Mouse (Mus musculus) heart, embryonic 10.5 days (tissue): ENCODE results near the gene Arv1. TPM values are rescaled to one million over a fixed set of nuclear protein-coding genes. Genes with fewer than 3 reads are reported as not detected.

Experiments used
- DNase-seq: peaks from one replicate; pipeline ENCODE4 v3.0.0-alpha.2; 2017; ENCODE audit warnings: low spot score
- H3K27ac ChIP-seq: fragments of 300-500 bp; sonication (generic); 2 replicates; pipeline ENCODE4 v1.5.1; 2016; ENCODE audit warnings: mild to moderate bottlenecking
- H3K27me3 ChIP-seq: fragments of 300-500 bp; sonication (generic); 2 replicates; pipeline ENCODE4 v1.6.1; 2016; ENCODE audit warnings: mild to moderate bottlenecking; ENCODE audit not compliant: poor library complexity, insufficient read depth, severe bottlenecking
- H3K36me3 ChIP-seq: fragments of 300-500 bp; sonication (generic); 2 replicates; pipeline ENCODE4 v1.6.1; 2016; ENCODE audit warnings: mild to moderate bottlenecking, moderate library complexity
- H3K4me1 ChIP-seq: fragments of 300-500 bp; sonication (generic); 2 replicates; pipeline ENCODE4 v1.6.1; 2016; ENCODE audit warnings: mild to moderate bottlenecking
- H3K4me3 ChIP-seq: fragments of 300-500 bp; sonication (generic); 2 replicates; pipeline ENCODE4 v1.5.1; 2016; ENCODE audit warnings: mild to moderate bottlenecking, moderate library complexity
- H3K9me3 ChIP-seq: fragments of 300-500 bp; sonication (generic); 2 replicates; pipeline ENCODE4 v1.6.1; 2016; ENCODE audit warnings: mild to moderate bottlenecking, moderate library complexity
- WGBS: fragments of 180-500 bp; shearing (Covaris S2); methylation state at CpG from one replicate; pipeline ENCODE4 v1.1.7; 2016; 5-methylcytosine and 5-hydroxymethylcytosine counted together
- polyA plus RNA-seq: library from polyadenylated mRNA; unstranded; fragments of >200 nt; fragmentation: Nextera tagmentation; extraction: Ambion mirVana; gene quantifications from 2 replicates; pipeline ENCODE4 v1.2.1, GENCODE M21; 2016

Gene Arv1
- polyA plus RNA-seq, 1 experiment from 2014 or later = 26.7 TPM

DNA sequence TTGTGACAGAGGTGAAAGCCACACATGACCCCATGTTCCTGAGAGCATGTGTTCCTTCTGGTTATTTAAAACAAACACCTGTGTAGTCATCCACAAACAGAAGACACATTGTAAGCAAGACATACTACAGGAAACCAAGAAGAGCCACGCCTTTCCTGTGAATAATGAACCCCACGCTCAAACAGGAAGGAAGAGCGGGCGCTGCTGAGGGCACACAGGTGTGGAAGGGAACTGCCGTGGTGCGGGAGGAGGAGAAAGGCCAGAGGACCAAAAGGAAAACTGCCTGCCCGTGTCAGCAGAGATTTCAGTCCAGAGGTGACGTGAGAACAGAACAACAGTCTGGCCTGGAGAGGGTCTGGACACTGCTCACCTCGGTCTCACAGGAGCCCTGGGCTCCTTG, 20.9 kb upstream of the Arv1 start:
- Histone ChIP-seq H3K27me3 (no peaks in the 10 kb centered on the region), H3K9me3 (no peaks in the 10 kb centered on the region), H3K4me3 (no peak overlapping the region), H3K27ac (no peak overlapping the region), H3K36me3 (peaks cover 64% of the 10 kb centered on the region), H3K4me1 (no peaks in the 10 kb centered on the region)
- DNase-seq = no peak
- WGBS = 86% methylated on average over 9 of the region's 9 CpGs

DNA sequence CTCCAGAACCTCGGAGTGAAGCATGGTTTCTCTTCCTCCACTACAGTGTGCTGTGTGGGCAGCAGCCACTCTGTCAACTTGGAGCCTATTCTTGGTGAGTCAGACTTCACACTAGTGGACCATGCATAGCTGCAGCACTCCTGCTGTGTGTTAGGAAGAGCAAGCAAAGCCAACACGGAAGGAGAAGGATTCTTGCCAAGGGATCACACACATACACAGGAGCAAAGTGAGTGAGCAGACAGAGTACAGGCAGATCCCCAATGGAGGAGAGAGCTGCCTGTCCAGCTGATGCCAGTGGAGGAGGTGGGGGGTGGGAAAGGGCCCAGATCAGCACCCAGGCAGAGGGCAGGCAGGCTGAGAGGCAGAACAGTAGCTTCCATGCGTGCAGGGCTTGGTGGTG, 19.8 kb upstream of the Arv1 start:
- Histone ChIP-seq H3K4me1 (no peaks in the 10 kb centered on the region), H3K4me3 (no peak overlapping the region), H3K36me3 (peaks cover 69% of the 10 kb centered on the region), H3K27ac (no peak overlapping the region), H3K27me3 (no peaks in the 10 kb centered on the region), H3K9me3 (no peaks in the 10 kb centered on the region)
- DNase-seq = no peak
- whole genome bisulfite sequencing = 86% methylated on average over 3 of the region's 3 CpGs

DNA sequence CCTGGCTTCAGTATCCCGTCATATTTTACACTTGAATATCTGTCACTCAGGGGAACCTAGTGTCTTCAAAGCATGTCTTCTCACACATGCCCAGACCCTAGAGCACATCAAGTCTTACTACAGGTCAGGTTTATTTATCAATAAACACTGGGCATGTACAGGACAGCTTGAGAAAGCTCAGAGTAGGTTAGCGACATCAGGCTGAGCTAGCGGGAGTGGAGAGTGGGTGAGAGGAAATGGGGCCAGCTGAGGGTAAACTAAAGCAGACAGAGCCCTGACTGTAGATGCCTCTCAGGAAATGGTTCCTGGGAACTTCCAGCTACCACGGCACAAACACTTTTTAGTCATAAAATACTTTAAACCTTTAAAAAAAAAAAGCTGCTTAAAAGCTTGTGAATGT, 18.4 kb upstream of the Arv1 start:
- 71% methylated on average over 4 of the region's 4 CpGs for WGBS
- H3K27ac ChIP-seq = no peak overlapping the region

DNA sequence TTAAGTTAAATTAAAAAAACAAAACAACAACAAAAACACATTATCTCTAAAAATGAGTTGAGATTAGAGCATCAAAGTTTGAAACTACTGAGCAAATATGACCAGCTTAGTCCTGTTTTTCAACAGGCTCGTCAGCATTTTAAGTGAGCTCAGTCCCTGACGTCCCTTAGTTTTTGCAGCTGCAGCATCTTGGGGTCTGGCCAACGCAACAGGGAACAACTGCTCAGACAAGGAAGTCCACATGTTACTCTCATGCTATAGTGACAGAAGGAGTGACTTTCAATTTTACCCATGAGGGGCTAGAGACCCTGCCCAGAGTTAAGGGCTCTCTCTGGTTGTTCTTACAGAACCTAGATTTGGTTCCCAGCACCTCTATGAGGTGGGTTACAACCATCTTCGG, 17.6 kb upstream of the Arv1 start:
- no peak for DNase-seq
- peaks cover 63% of the 10 kb centered on the region for H3K36me3 ChIP-seq
- H3K27ac ChIP-seq = no peak overlapping the region
- 92% methylated on average over 4 of the region's 4 CpGs for WGBS
- H3K9me3 ChIP-seq = no peaks in the 10 kb centered on the region
- H3K4me1 ChIP-seq = no peaks in the 10 kb centered on the region
- no peaks in the 10 kb centered on the region for H3K27me3 ChIP-seq
- H3K4me3 ChIP-seq = no peak overlapping the region

More for the DNA sequence above, 18.4 kb upstream of the Arv1 start:
- Histone ChIP-seq H3K9me3 (no peaks in the 10 kb centered on the region), H3K36me3 (peaks cover 57% of the 10 kb centered on the region), H3K4me1 (no peaks in the 10 kb centered on the region), H3K4me3 (no peak overlapping the region), H3K27me3 (no peaks in the 10 kb centered on the region)
- no peak for DNase-seq

GRCm38 (mm10) chr8:124705823-124706222, 16.1 kb upstream of the Arv1 start:
- H3K36me3 ChIP-seq = peaks cover 60% of the 10 kb centered on the region
- no peak overlapping the region for H3K27ac ChIP-seq
- 97% methylated on average over 8 of the region's 8 CpGs for WGBS
- no peaks in the 10 kb centered on the region for H3K9me3 ChIP-seq
- H3K4me1 ChIP-seq = no peaks in the 10 kb centered on the region
- DNase-seq = no peak
- no peak overlapping the region for H3K4me3 ChIP-seq
- H3K27me3 ChIP-seq = no peaks in the 10 kb centered on the region

DNA sequence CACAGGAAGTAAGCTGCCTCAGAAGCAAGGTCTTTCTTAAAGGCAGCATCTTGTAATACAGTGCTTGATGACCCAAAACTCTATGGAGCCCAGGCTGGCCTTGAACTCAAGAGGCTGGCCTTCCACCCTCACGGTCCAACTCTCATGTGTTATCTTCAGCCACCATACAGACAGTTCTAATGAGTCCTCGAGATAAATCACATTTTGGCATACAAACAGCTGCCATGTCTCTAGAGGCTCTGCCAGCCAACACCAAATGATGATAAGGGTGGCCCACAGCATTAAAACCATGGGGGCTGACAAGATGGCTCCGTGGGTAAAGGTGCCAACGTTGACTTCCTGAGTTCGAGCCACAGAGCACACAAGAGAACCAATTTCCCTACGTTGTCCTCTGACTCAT, 8.7 kb upstream of the Arv1 start:
- Histone ChIP-seq H3K9me3 (no peaks in the 10 kb centered on the region), H3K27ac (no peak overlapping the region), H3K4me3 (no peak overlapping the region), H3K27me3 (no peaks in the 10 kb centered on the region), H3K4me1 (peaks cover 11% of the 10 kb centered on the region; the same call in 1 of the 2 replicates), H3K36me3 (peaks cover 54% of the 10 kb centered on the region)
- no peak for DNase-seq
- WGBS = 91% methylated on average over 6 of the region's 6 CpGs

DNA sequence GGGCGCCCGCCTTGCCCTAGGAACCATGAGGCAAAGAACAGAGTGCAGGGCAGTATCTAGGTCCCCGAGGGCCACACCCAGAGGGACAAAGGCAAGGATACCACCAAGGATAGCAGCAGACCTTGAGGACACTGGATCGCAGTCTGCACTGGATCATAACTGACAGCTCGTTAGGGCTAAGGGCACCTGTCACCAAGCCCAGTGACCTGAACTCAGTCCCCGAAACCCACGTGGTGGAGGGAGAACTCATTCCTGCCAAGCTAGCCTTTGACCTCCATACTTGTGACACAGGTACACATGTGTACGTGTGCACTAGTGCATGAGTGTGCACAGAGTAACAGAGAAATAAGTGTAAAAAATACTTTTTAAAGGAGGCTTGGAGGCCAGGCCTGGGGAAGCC, 6.2 kb upstream of the Arv1 start:
- H3K27ac ChIP-seq = no peak overlapping the region
- peaks cover 39% of the 10 kb centered on the region for H3K36me3 ChIP-seq
- WGBS = 82% methylated on average over 8 of the region's 8 CpGs
- no peaks in the 10 kb centered on the region for H3K9me3 ChIP-seq
- no peaks in the 10 kb centered on the region for H3K27me3 ChIP-seq
- no peak overlapping the region for H3K4me3 ChIP-seq
- peaks cover 18% of the 10 kb centered on the region for H3K4me1 ChIP-seq
- no peak for DNase-seq

- Histone ChIP-seq H3K9me3 (no peaks in the 10 kb centered on the region), H3K36me3 (peaks cover 7% of the 10 kb centered on the region; the same call in 1 of the 2 replicates), H3K4me3 (peak overlapping the region; percentile 96; the same call in 1 of the 2 replicates), H3K27me3 (no peaks in the 10 kb centered on the region), H3K4me1 (peaks cover 39% of the 10 kb centered on the region), H3K27ac (no peak overlapping the region)
- no peak for DNase-seq
- 79% methylated on average over 7 of the region's 7 CpGs for WGBS
These were observed 1.8 kb upstream of the Arv1 start for GRCm38 (mm10) chr8:124720133-124720532.

GRCm38 (mm10) chr8:124720938-124721861, 739 bp upstream of the Arv1 start:
- Histone ChIP-seq H3K36me3 (peaks cover 10% of the 10 kb centered on the region), H3K27me3 (no peaks in the 10 kb centered on the region), H3K27ac (peak overlapping the region; percentile 90), H3K4me3 (peak overlapping the region; percentile 96), H3K4me1 (peaks cover 32% of the 10 kb centered on the region), H3K9me3 (no peaks in the 10 kb centered on the region)
- peak; percentile 81 for DNase-seq
- 3% methylated on average over 30 of the region's 31 CpGs for WGBS

DNA sequence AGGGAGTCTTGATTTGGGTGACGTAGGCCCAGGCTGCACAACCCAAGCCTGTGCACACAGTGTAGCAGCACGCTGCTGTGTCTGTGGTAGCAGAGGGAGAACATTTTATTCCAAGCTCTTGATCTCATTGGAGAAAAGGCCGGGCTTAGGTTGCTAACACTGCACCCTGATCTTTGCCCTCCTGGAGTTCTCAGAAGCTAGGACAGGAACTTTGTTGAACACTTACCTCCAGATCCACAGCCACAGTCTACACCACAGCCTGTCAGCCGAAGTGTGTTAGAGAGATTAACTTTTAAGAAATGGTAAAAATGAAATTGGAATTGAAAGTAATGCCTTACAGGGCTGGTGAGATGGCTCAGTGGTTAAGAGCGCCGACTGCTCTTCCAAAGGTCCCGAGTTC, 2.4 kb downstream of the Arv1 start:
- peaks cover 29% of the 10 kb centered on the region for H3K4me1 ChIP-seq
- no peak for DNase-seq
- no peaks in the 10 kb centered on the region for H3K9me3 ChIP-seq
- no peaks in the 10 kb centered on the region for H3K27me3 ChIP-seq
- no peak overlapping the region for H3K27ac ChIP-seq
- H3K4me3 ChIP-seq = no peak overlapping the region
- 92% methylated on average over 7 of the region's 7 CpGs for WGBS
- peaks cover 33% of the 10 kb centered on the region for H3K36me3 ChIP-seq

DNA sequence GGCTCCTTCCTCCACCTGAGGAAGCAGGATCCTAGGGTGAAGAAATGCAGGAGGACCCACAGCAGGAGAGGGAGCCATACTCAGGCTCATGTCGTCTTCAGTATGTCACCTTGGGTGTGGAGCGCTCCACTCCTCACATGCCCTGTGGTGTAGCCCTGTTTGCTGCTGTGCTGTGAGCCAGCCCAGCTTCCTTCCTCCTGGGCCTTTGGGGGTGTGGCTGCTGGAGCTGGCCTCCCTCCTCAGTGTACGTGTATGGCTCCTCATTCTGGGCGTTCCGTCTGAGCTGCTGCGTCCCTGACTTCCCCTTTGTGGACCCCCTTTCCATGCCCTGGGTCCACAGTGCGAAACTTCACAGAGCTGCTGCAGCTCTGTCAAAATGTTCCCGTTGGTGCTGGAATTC, 10.9 kb downstream of the Arv1 start:
- Histone ChIP-seq H3K4me1 (peaks cover 5% of the 10 kb centered on the region), H3K27ac (no peak overlapping the region), H3K36me3 (peaks cover 86% of the 10 kb centered on the region), H3K27me3 (no peaks in the 10 kb centered on the region), H3K9me3 (no peaks in the 10 kb centered on the region), H3K4me3 (no peak overlapping the region)
- WGBS = 84% methylated on average over 8 of the region's 8 CpGs
- DNase-seq = no peak

GRCm38 (mm10) chr8:124735371-124735911, 13.5 kb downstream of the Arv1 start:
- DNase-seq = no peak
- H3K27me3 ChIP-seq = no peaks in the 10 kb centered on the region
- 66% methylated on average over 3 of the region's 3 CpGs for WGBS
- no peak overlapping the region for H3K4me3 ChIP-seq
- H3K4me1 ChIP-seq = peaks cover 15% of the 10 kb centered on the region
- peaks cover 63% of the 10 kb centered on the region for H3K36me3 ChIP-seq
- H3K27ac ChIP-seq = no peak overlapping the region
- H3K9me3 ChIP-seq = no peaks in the 10 kb centered on the region

DNA sequence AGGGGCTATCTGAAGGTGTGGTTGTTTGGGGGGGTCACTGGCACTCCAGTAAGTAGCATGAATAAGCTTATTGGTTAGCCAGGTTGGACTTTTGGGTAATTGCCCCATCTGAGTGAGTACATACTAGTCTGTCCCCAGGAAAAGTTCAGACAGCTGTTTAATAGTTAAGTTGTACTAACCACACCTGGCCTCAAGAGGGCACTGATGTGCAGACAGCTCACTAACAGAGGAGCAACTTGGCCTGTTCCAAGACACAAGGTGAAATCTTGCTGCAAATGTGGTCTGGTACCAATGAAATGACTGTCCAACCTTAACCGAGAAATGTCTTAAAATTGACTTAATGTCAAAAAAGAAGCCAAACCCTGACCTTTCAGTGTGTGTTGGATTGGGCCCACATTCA, 17.3 kb downstream of the Arv1 start:
- H3K4me3 ChIP-seq = no peak overlapping the region
- no peaks in the 10 kb centered on the region for H3K9me3 ChIP-seq
- peaks cover 34% of the 10 kb centered on the region for H3K36me3 ChIP-seq
- WGBS = 72% methylated on average over 1 of the region's 1 CpGs
- no peaks in the 10 kb centered on the region for H3K27me3 ChIP-seq
- no peak overlapping the region for H3K27ac ChIP-seq
- peaks cover 25% of the 10 kb centered on the region for H3K4me1 ChIP-seq
- DNase-seq = no peak
